Mouse (Mus musculus): Measurements from ENCODE around the gene Slc9a9. TPM values are rescaled to one million over a fixed set of nuclear protein-coding genes. Genes with fewer than 3 reads are reported as not detected.

The Slc9a9 gene
- polyA plus RNA-seq, 2 experiments = 1.1 to 1.3 TPM

DNA sequence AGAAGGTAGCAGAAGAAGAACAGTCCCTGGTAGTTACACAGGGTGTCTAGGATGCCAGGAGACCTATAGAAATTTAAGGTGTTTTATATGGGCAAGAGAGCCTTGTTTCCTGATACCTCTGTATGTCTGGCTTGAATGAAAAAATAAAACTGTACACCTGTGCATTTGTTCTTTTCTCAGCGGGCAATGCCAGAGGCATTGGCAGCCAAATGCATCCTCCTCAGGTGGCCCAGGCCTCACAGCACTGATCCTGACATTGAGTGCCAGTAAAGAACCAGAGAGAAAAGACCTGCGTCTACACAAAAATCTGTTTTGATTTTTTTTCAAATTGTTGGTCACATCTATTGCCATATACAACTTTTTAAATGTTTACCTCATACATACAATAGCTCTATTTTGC lies 121.3 kb downstream of the Slc9a9 start:
- Histone ChIP-seq H3K4me2 (ENCODE audit: low read depth) (no peak overlapping the region), H3K9me3 (ENCODE audit: control insufficient read depth, low read length) (no peaks in the 10 kb centered on the region), H3K4me1 (replicated peaks; ENCODE audit: control insufficient read depth in 2 of 2, insufficient read depth in 2 of 2, low read length in 1 of 2) (no peaks in the 10 kb centered on the region), H3K27me3 (ENCODE audit: control insufficient read depth, insufficient read depth, low read length) (no peaks in the 10 kb centered on the region), H3K27ac (no peak overlapping the region), H3K4me3 (ENCODE audit: insufficient read depth in 1 of 2, low read depth in 2 of 2, low read length in 2 of 2) (no peak overlapping the region), H3K36me3 (replicated peaks; ENCODE audit: control insufficient read depth, insufficient read depth, low read depth) (no peaks in the 10 kb centered on the region), H3K9ac (replicated peaks) (no peak overlapping the region)
- ATAC-seq (ENCODE audit: insufficient read depth) = no peak
- TF ChIP-seq EP300 (IDR thresholded peaks at IDR 0.05; ENCODE audit: low read depth) (no peak), CTCF (IDR thresholded peaks at IDR 0.05; ENCODE audit: low read depth) (no peak)
- WGBS (ENCODE audit: insufficient replicate concordance) = 65% methylated on average over 2 of the region's 2 CpGs
- no peak for DNase-seq (ENCODE audit: low read depth in 3 of 3, low spot score in 3 of 3)

DNA sequence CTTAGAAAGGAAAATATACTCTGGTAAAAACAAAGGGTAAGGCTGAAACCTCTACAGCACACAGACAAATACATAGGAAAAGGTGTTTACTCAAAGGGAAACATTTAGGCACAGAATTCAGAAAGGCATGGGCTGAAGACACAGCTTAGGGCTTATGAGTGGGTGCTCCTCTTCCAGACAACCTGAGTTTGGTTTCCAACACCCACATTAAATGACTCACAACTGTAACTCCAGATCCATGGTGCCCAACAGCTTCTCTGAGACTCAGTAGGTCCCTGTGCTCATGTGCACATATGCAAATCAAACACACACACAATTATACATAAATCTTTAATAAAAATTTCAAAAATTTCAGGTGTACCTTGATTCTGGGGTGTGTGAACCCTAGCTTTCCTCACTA lies 133.4 kb downstream of the Slc9a9 start:
- no peak for ATAC-seq (ENCODE audit: insufficient read depth)

DNA sequence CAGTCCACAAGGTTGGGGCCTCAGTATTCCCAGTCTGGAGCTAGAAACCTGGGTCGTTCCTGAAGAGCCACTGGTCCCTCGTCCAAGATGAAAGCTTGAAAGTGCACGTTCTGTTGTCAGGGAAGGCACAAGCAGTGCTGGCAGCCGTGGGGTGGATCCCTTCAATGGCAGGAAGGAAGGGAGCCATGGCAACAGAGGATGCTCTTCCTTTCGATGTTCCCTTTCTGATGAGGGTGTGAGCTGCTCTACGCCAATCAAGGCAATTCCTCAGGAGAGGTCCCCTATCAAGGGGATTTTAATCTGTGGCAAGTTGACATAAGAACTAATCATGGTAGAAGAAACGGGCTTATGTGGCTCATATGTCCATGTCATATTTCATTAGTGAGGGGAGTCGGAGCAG lies 135.8 kb downstream of the Slc9a9 start:
- no peak for ATAC-seq (ENCODE audit: insufficient read depth)
- WGBS (ENCODE audit: insufficient replicate concordance) = 38% methylated on average over 8 of the region's 8 CpGs
- Histone ChIP-seq H3K4me1 (replicated peaks; ENCODE audit: control insufficient read depth in 2 of 2, insufficient read depth in 2 of 2, low read length in 1 of 2) (no peaks in the 10 kb centered on the region), H3K27ac (no peak overlapping the region), H3K36me3 (replicated peaks; ENCODE audit: control insufficient read depth, insufficient read depth, low read depth) (no peaks in the 10 kb centered on the region), H3K9ac (replicated peaks) (no peak overlapping the region), H3K9me3 (ENCODE audit: control insufficient read depth, low read length) (no peaks in the 10 kb centered on the region), H3K4me2 (ENCODE audit: low read depth) (no peak overlapping the region), H3K4me3 (ENCODE audit: insufficient read depth in 1 of 2, low read depth in 2 of 2, low read length in 2 of 2) (no peak overlapping the region), H3K27me3 (ENCODE audit: control insufficient read depth, insufficient read depth, low read length) (no peaks in the 10 kb centered on the region)
- no peak for DNase-seq (ENCODE audit: low read depth in 3 of 3, low spot score in 3 of 3)
- TF ChIP-seq EP300 (IDR thresholded peaks at IDR 0.05; ENCODE audit: low read depth) = no peak
- TF ChIP-seq CTCF (IDR thresholded peaks at IDR 0.05; ENCODE audit: low read depth) = no peak

More for the DNA sequence above, 133.4 kb downstream of the Slc9a9 start:
- H3K4me1 ChIP-seq (replicated peaks; ENCODE audit: control insufficient read depth in 2 of 2, insufficient read depth in 2 of 2, low read length in 1 of 2) = no peaks in the 10 kb centered on the region
- no peak overlapping the region for H3K4me3 ChIP-seq (ENCODE audit: insufficient read depth in 1 of 2, low read depth in 2 of 2, low read length in 2 of 2)
- H3K36me3 ChIP-seq (replicated peaks; ENCODE audit: control insufficient read depth, insufficient read depth, low read depth) = no peaks in the 10 kb centered on the region
- DNase-seq (ENCODE audit: low read depth in 3 of 3, low spot score in 3 of 3) = no peak
- H3K9me3 ChIP-seq (ENCODE audit: control insufficient read depth, low read length) = no peaks in the 10 kb centered on the region
- H3K9ac ChIP-seq (replicated peaks) = no peak overlapping the region
- no peaks in the 10 kb centered on the region for H3K27me3 ChIP-seq (ENCODE audit: control insufficient read depth, insufficient read depth, low read length)
- no peak overlapping the region for H3K27ac ChIP-seq
- TF ChIP-seq CTCF (IDR thresholded peaks at IDR 0.05; ENCODE audit: low read depth) = no peak
- no peak for TF ChIP-seq EP300 (IDR thresholded peaks at IDR 0.05; ENCODE audit: low read depth)
- no peak overlapping the region for H3K4me2 ChIP-seq (ENCODE audit: low read depth)

DNA sequence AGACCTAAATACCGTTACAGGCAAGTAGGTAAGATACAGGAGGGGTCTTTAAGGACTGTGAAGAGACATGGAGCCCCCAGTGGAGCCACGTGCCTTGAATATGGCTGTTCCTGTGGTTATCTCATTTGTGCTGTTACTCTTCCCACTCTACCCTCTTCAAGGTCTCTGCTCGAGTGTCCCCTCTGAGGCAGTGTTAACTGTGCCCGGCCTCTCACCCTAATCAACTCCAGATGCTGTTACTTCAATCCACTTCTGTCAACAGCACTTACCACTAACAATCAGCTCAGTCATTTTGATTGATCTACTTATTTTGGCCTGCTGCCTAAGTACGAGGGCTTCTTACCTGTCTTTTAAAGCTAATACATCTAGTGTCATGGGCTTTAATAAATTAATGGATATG lies 145.8 kb downstream of the Slc9a9 start:
- H3K9ac ChIP-seq (replicated peaks) = no peak overlapping the region
- TF ChIP-seq CTCF (IDR thresholded peaks at IDR 0.05; ENCODE audit: low read depth) (no peak), EP300 (IDR thresholded peaks at IDR 0.05; ENCODE audit: low read depth) (no peak)
- H3K4me3 ChIP-seq (ENCODE audit: insufficient read depth in 1 of 2, low read depth in 2 of 2, low read length in 2 of 2) = no peak overlapping the region
- no peak for ATAC-seq (ENCODE audit: insufficient read depth)
- H3K4me1 ChIP-seq (replicated peaks; ENCODE audit: control insufficient read depth in 2 of 2, insufficient read depth in 2 of 2, low read length in 1 of 2) = no peaks in the 10 kb centered on the region
- no peaks in the 10 kb centered on the region for H3K9me3 ChIP-seq (ENCODE audit: control insufficient read depth, low read length)
- WGBS (ENCODE audit: insufficient replicate concordance) = 39% methylated on average over 5 of the region's 5 CpGs
- H3K4me2 ChIP-seq (ENCODE audit: low read depth) = no peak overlapping the region
- no peak for DNase-seq (ENCODE audit: low read depth in 3 of 3, low spot score in 3 of 3)
- no peak overlapping the region for H3K27ac ChIP-seq
- no peaks in the 10 kb centered on the region for H3K27me3 ChIP-seq (ENCODE audit: control insufficient read depth, insufficient read depth, low read length)
- no peaks in the 10 kb centered on the region for H3K36me3 ChIP-seq (replicated peaks; ENCODE audit: control insufficient read depth, insufficient read depth, low read depth)

- DNase-seq (ENCODE audit: low read depth in 3 of 3, low spot score in 3 of 3) (no peak), ATAC-seq (ENCODE audit: insufficient read depth) (no peak)
- Histone ChIP-seq H3K27ac (no peak overlapping the region), H3K4me3 (ENCODE audit: insufficient read depth in 1 of 2, low read depth in 2 of 2, low read length in 2 of 2) (no peak overlapping the region), H3K4me2 (ENCODE audit: low read depth) (no peak overlapping the region), H3K4me1 (replicated peaks; ENCODE audit: control insufficient read depth in 2 of 2, insufficient read depth in 2 of 2, low read length in 1 of 2) (no peaks in the 10 kb centered on the region), H3K9me3 (ENCODE audit: control insufficient read depth, low read length) (no peaks in the 10 kb centered on the region), H3K9ac (replicated peaks) (no peak overlapping the region), H3K27me3 (ENCODE audit: control insufficient read depth, insufficient read depth, low read length) (no peaks in the 10 kb centered on the region), H3K36me3 (replicated peaks; ENCODE audit: control insufficient read depth, insufficient read depth, low read depth) (no peaks in the 10 kb centered on the region)
- TF ChIP-seq CTCF (IDR thresholded peaks at IDR 0.05; ENCODE audit: low read depth) (no peak), EP300 (IDR thresholded peaks at IDR 0.05; ENCODE audit: low read depth) (no peak)
- 66% methylated on average over 1 of the region's 1 CpGs for WGBS (ENCODE audit: insufficient replicate concordance)
Measured at GRCm38 (mm10) chr9:94821268-94821667, 151.6 kb downstream of the Slc9a9 start.
